Mouse (Mus musculus) E14TG2a.4 (cell line): ENCODE results near the gene Fam166a.

ENCODE experiments used
- CTCF ChIP-seq: conservative IDR thresholded peaks from 2 replicates; pipeline ENCODE4 v1.5.1; 2014; ENCODE audit warnings: low read length
- NANOG ChIP-seq: IDR thresholded peaks from 2 replicates; pipeline ENCODE4 v1.6.1; 2014; ENCODE audit warnings: borderline replicate concordance, low read length, mixed read lengths
- POU5F1 ChIP-seq: IDR thresholded peaks from 2 replicates; pipeline ENCODE4 v1.6.1; 2014; ENCODE audit warnings: low read length, borderline replicate concordance

GRCm38 (mm10) chr2:25231038-25231437 lies 12.5 kb downstream of the Fam166a start:
- TF ChIP-seq CTCF (no peak), NANOG (no peak), POU5F1 (no peak)
